Mouse (Mus musculus) C2C12 (cell line): ENCODE data around the gene Tmem255b. TPM values are rescaled to one million over a fixed set of nuclear protein-coding genes. Genes with fewer than 3 reads are reported as not detected.

ENCODE experiments used
- H3K27me3 ChIP-seq: one replicate; pipeline ENCODE4 v1.6.1; 2011; ENCODE audit not compliant: control insufficient read depth, insufficient read depth, insufficient read length
- H3K36me3 ChIP-seq: one replicate; pipeline ENCODE4 v1.6.1; 2011; ENCODE audit not compliant: control insufficient read depth, insufficient read depth
- H3K4me3 ChIP-seq: one replicate; pipeline ENCODE4 v1.5.1; 2011; ENCODE audit warnings: mild to moderate bottlenecking, control low read depth; ENCODE audit not compliant: poor library complexity, insufficient read depth, severe bottlenecking
- H3K79me2 ChIP-seq: one replicate; pipeline ENCODE4 v1.6.1; 2011; ENCODE audit not compliant: control insufficient read depth, insufficient read depth
- H3K79me3 ChIP-seq: one replicate; pipeline ENCODE4 v1.6.1; 2011; ENCODE audit warnings: low read depth, control low read depth
- H3ac ChIP-seq: one replicate; pipeline ENCODE3; 2011; ENCODE audit warnings: low read depth; ENCODE audit not compliant: control insufficient read depth, insufficient read length
- CEBPB ChIP-seq: IDR thresholded peaks from one replicate; pipeline ENCODE4 v1.6.1; 2011; ENCODE audit warnings: low read depth, mild to moderate bottlenecking, control low read depth, moderate library complexity
- CTCF ChIP-seq: IDR thresholded peaks from one replicate; pipeline ENCODE4 v1.5.1; 2011; ENCODE audit not compliant: control insufficient read depth, insufficient read depth, insufficient read length
- FOSL1 ChIP-seq: IDR thresholded peaks from one replicate; pipeline ENCODE4 v1.8.0; 2011; ENCODE audit warnings: mild to moderate bottlenecking, low read length; ENCODE audit not compliant: poor library complexity, insufficient read depth, severe bottlenecking
- MAX ChIP-seq: IDR thresholded peaks from one replicate; pipeline ENCODE4 v1.6.1; 2011; ENCODE audit warnings: mild to moderate bottlenecking, control low read depth
- MYOD1 ChIP-seq: IDR thresholded peaks from one replicate; pipeline ENCODE4 v1.6.1; 2011; ENCODE audit warnings: low read depth; ENCODE audit not compliant: control insufficient read depth, insufficient read length
- MYOG ChIP-seq: IDR thresholded peaks from one replicate; pipeline ENCODE4 v1.6.1; 2011; ENCODE audit not compliant: control insufficient read depth, insufficient read length; ENCODE audit errors: extremely low read depth
- USF1 ChIP-seq: IDR thresholded peaks from one replicate; pipeline ENCODE4 v1.6.1; 2011; ENCODE audit warnings: low read depth, mild to moderate bottlenecking, control low read depth, moderate library complexity
- polyA plus RNA-seq: library from polyadenylated mRNA; unstranded; fragments of >200 nt; fragmentation: generic; extraction: Trizol; gene quantifications from one replicate; pipeline ENCODE4 v1.2.1, GENCODE M21; 2012; ENCODE audit warnings: missing spikeins

Tmem255b gene
- polyA plus RNA-seq, 1 experiment, result not detected

DNA sequence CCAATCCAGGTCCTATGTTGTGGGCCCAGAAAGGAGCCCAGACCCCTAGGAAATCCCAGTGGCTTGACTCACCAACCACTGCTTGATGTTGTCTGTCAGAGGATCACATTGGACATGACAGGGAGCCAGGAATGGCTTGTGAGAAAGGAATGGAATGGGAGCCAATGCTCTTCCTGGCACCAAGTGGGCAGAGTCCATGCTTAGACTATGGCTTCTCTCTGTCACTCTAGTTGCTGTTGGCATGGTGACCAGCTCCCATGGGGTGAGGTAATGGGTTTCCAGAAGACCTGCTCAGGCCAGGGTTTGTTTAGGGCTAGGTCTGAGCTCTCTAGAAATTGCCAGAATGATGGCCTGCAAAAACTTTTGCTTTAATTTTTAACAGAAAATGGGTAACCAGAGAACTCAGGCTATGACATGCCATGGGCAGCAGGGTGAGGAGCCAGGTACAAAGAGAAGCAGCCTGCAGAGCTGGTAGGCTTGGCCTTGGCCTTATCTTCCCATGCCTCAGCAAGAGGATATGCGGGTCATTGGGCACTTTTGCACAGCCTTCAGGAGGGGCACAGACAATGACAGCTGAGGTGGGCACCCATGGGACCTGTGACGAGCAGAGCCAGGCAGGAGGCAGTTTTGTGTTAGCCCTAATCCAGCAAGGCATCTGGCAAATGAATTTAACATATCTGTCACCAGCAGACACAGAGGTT lies 47.3 kb downstream of the Tmem255b start:
- Histone ChIP-seq H3K36me3 (no peaks in the 10 kb centered on the region), H3K27me3 (peaks cover 35% of the 10 kb centered on the region), H3K79me2 (no peaks in the 10 kb centered on the region), H3ac (no peak overlapping the region), H3K4me3 (no peak overlapping the region), H3K79me3 (no peaks in the 10 kb centered on the region)
- TF ChIP-seq CTCF (no peak), CEBPB (no peak), MYOD1 (no peak), MAX (no peak), MYOG (no peak), FOSL1 (no peak), USF1 (no peak)

DNA sequence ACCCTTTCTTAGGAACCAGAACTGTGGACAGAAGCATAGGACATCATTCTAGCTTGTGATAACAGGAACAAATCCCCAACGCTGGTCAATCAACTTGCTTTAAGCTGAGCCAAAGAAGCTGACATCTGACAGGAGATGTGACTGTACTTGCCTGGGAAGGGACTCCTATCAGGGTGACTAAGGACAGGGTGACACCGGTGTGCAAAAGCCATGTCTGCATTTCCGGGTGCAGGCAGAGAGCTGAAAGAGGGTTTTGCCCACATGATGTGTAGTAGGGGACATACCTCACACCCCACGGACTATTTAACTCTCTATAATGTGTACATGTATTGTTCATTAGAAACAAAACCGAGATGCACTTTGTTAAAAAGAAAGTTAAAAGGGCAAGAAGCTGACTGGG lies 48.2 kb downstream of the Tmem255b start:
- Histone ChIP-seq H3K36me3 (no peaks in the 10 kb centered on the region), H3K27me3 (peaks cover 35% of the 10 kb centered on the region), H3ac (no peak overlapping the region), H3K4me3 (no peak overlapping the region), H3K79me2 (no peaks in the 10 kb centered on the region), H3K79me3 (no peaks in the 10 kb centered on the region)
- TF ChIP-seq MAX (no peak), MYOD1 (no peak), MYOG (no peak), FOSL1 (no peak), CTCF (no peak), CEBPB (no peak), USF1 (no peak)

GRCm38 (mm10) chr8:13489351-13489750 lies 54.4 kb downstream of the Tmem255b start:
- TF ChIP-seq FOSL1, result no peak
- TF ChIP-seq CEBPB, result no peak
- TF ChIP-seq MYOD1, result no peak
- TF ChIP-seq USF1, result no peak
- TF ChIP-seq CTCF, result no peak
- TF ChIP-seq MYOG, result no peak
- no peak for TF ChIP-seq MAX
- no peaks in the 10 kb centered on the region for H3K79me2 ChIP-seq
- no peak overlapping the region for H3ac ChIP-seq
- H3K4me3 ChIP-seq, result no peak overlapping the region
- H3K27me3 ChIP-seq, result peaks cover 12% of the 10 kb centered on the region
- H3K36me3 ChIP-seq, result no peaks in the 10 kb centered on the region
- no peaks in the 10 kb centered on the region for H3K79me3 ChIP-seq

- no peaks in the 10 kb centered on the region for H3K36me3 ChIP-seq
- TF ChIP-seq MYOG, result no peak
- no peak for TF ChIP-seq CEBPB
- no peak for TF ChIP-seq CTCF
- H3K4me3 ChIP-seq, result no peak overlapping the region
- peaks cover 12% of the 10 kb centered on the region for H3K27me3 ChIP-seq
- no peaks in the 10 kb centered on the region for H3K79me3 ChIP-seq
- no peak overlapping the region for H3ac ChIP-seq
- no peaks in the 10 kb centered on the region for H3K79me2 ChIP-seq
Observed at GRCm38 (mm10) chr8:13489986-13490910, 55.3 kb downstream of the Tmem255b start.

DNA sequence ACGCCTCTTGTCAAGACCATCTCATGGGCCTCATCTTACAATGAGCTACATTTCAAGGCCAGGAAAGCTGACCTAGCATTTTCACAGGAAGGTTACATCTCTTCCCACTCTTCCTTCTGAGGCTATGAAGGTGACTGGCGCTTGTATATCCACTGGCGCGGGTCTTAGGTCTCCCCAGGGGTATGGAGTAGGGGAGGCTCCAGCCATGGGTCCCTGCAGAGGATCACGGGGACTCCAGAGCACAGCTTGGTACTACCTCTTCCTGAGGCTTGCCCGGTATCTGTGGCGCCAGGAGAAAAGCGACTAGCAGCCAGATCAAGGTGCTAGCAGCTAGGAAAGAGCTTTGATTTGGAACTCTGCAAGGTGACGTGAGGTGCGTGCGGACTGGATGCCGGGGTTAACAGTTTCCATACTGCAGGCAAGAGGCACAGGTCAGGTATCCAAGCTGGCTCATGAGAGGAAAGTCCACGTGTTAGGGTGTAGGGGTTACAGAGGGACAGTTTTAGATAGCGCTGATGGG lies 56.6 kb downstream of the Tmem255b start:
- Histone ChIP-seq H3K79me2 (no peaks in the 10 kb centered on the region), H3K79me3 (no peaks in the 10 kb centered on the region), H3K4me3 (no peak overlapping the region), H3K27me3 (peaks cover 5% of the 10 kb centered on the region), H3ac (no peak overlapping the region), H3K36me3 (no peaks in the 10 kb centered on the region)
- TF ChIP-seq MYOG (no peak), MYOD1 (no peak), CEBPB (no peak), CTCF (no peak), USF1 (no peak), MAX (no peak), FOSL1 (no peak)
